Mouse (Mus musculus) ES-Bruce4 (cell line): ENCODE measurements around the gene Tsc1. TPM values are rescaled to one million over a fixed set of nuclear protein-coding genes. Genes with fewer than 3 reads are reported as not detected.

Source experiments
- H3K27ac ChIP-seq: 2 replicates; pipeline ENCODE4 v1.5.1; 2012; ENCODE audit warnings: low read length, inconsistent platforms; ENCODE audit not compliant: insufficient read depth
- H3K27me3 ChIP-seq: 2 replicates; pipeline ENCODE4 v1.6.1; 2012; ENCODE audit warnings: mild to moderate bottlenecking, low read length, inconsistent platforms; ENCODE audit not compliant: control insufficient read depth, poor library complexity, insufficient read depth, severe bottlenecking
- H3K36me3 ChIP-seq: 2 replicates; pipeline ENCODE4 v1.6.1; 2012; ENCODE audit warnings: inconsistent platforms, mild to moderate bottlenecking, low read length, moderate library complexity; ENCODE audit not compliant: control insufficient read depth, poor library complexity, insufficient read depth, severe bottlenecking
- H3K4me1 ChIP-seq: one replicate; pipeline ENCODE4 v1.8.1; 2011; ENCODE audit warnings: low read length; ENCODE audit not compliant: control insufficient read depth, insufficient read depth
- H3K4me3 ChIP-seq: 2 replicates; pipeline ENCODE4 v1.5.1; 2011; ENCODE audit warnings: low read depth, mild to moderate bottlenecking, low read length
- H3K9ac ChIP-seq: 2 replicates; pipeline ENCODE4 v1.6.1; 2012; ENCODE audit warnings: low read depth, mild to moderate bottlenecking, inconsistent platforms; ENCODE audit not compliant: poor library complexity, severe bottlenecking
- H3K9me3 ChIP-seq: replicated peaks from 2 replicates; pipeline ENCODE4 v1.6.1; 2012; ENCODE audit warnings: mild to moderate bottlenecking, low read length, inconsistent platforms; ENCODE audit not compliant: control insufficient read depth, poor library complexity, insufficient read depth, severe bottlenecking
- CTCF ChIP-seq: IDR thresholded peaks from one replicate; pipeline ENCODE4 v1.8.1; 2011; ENCODE audit warnings: low read depth, low read length
- EP300 ChIP-seq: IDR thresholded peaks from 2 replicates; pipeline ENCODE4 v1.6.1; 2011; ENCODE audit warnings: low read depth, low read length; ENCODE audit not compliant: insufficient read depth
- POLR2A ChIP-seq: IDR thresholded peaks from one replicate; pipeline ENCODE4 v1.8.1; 2011; ENCODE audit warnings: low read length; ENCODE audit not compliant: insufficient read depth
- polyA plus RNA-seq: library from polyadenylated mRNA; stranded (reverse); fragments of >200 nt; gene quantifications from 2 replicates; pipeline ENCODE4 v1.2.4, GENCODE M21; 2011; ENCODE audit warnings: low read depth; ENCODE audit not compliant: missing spikeins, insufficient read depth, insufficient read length

Tsc1 gene
- polyA plus RNA-seq, 1 experiment = 32.5 TPM

DNA sequence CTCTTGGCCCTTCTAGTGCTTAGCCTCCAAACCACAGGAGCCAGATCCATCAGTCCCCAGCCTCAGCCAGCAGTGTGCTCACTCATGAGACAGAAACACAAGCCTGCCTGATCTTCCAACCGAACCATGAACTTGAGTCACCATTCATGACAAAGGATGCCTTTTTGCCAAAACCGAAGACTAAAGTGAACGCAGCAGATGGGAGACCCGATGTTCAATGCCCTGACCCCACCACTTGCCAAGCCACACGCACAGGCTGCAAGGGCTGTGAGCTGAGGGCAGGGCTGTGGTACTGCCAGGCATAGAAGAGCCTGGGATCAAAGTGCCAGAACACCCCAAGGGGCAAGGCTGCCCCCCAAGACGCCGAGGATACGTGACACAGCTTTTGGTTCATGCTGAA lies 72.0 kb downstream of the Tsc1 start:
- Histone ChIP-seq H3K9me3 (no peaks in the 10 kb centered on the region), H3K4me3 (no peak overlapping the region), H3K4me1 (no peaks in the 10 kb centered on the region), H3K36me3 (no peaks in the 10 kb centered on the region), H3K27ac (no peak overlapping the region), H3K27me3 (no peaks in the 10 kb centered on the region), H3K9ac (no peak overlapping the region)
- no peak for TF ChIP-seq CTCF
- no peak for TF ChIP-seq POLR2A

- Histone ChIP-seq H3K27ac (no peak overlapping the region), H3K27me3 (no peaks in the 10 kb centered on the region), H3K9ac (no peak overlapping the region), H3K36me3 (no peaks in the 10 kb centered on the region), H3K9me3 (no peaks in the 10 kb centered on the region), H3K4me1 (no peaks in the 10 kb centered on the region), H3K4me3 (no peak overlapping the region)
- TF ChIP-seq POLR2A (no peak), CTCF (no peak), EP300 (no peak)
Measured at GRCm38 (mm10) chr2:28722419-28722818, 81.4 kb downstream of the Tsc1 start.

- Histone ChIP-seq H3K36me3 (no peaks in the 10 kb centered on the region), H3K9me3 (no peaks in the 10 kb centered on the region), H3K27ac (no peak overlapping the region), H3K9ac (no peak overlapping the region), H3K4me1 (no peaks in the 10 kb centered on the region), H3K27me3 (no peaks in the 10 kb centered on the region), H3K4me3 (no peak overlapping the region)
- TF ChIP-seq EP300 = no peak
- no peak for TF ChIP-seq POLR2A
- no peak for TF ChIP-seq CTCF
Measured at GRCm38 (mm10) chr2:28723912-28724311, 82.9 kb downstream of the Tsc1 start.

- Histone ChIP-seq H3K9ac (no peak overlapping the region), H3K9me3 (no peaks in the 10 kb centered on the region), H3K4me1 (no peaks in the 10 kb centered on the region), H3K4me3 (no peak overlapping the region), H3K27me3 (no peaks in the 10 kb centered on the region), H3K27ac (no peak overlapping the region), H3K36me3 (no peaks in the 10 kb centered on the region)
- TF ChIP-seq CTCF (no peak), POLR2A (no peak), EP300 (no peak)
Measured at GRCm38 (mm10) chr2:28727786-28728404, 86.9 kb downstream of the Tsc1 start.

- Histone ChIP-seq H3K4me1 (no peaks in the 10 kb centered on the region), H3K9me3 (no peaks in the 10 kb centered on the region), H3K4me3 (no peak overlapping the region), H3K27me3 (no peaks in the 10 kb centered on the region), H3K36me3 (no peaks in the 10 kb centered on the region), H3K9ac (no peak overlapping the region), H3K27ac (no peak overlapping the region)
- no peak for TF ChIP-seq POLR2A
- TF ChIP-seq EP300 = no peak
- no peak for TF ChIP-seq CTCF
Measured at GRCm38 (mm10) chr2:28730676-28731075, 89.6 kb downstream of the Tsc1 start.

GRCm38 (mm10) chr2:28737112-28737511 lies 96.1 kb downstream of the Tsc1 start:
- Histone ChIP-seq H3K27me3 (no peaks in the 10 kb centered on the region), H3K36me3 (no peaks in the 10 kb centered on the region), H3K9ac (no peak overlapping the region), H3K4me3 (no peak overlapping the region), H3K9me3 (no peaks in the 10 kb centered on the region), H3K27ac (no peak overlapping the region), H3K4me1 (no peaks in the 10 kb centered on the region)
- TF ChIP-seq EP300 (no peak), CTCF (no peak), POLR2A (no peak)
